In the genomic region with DNA sequence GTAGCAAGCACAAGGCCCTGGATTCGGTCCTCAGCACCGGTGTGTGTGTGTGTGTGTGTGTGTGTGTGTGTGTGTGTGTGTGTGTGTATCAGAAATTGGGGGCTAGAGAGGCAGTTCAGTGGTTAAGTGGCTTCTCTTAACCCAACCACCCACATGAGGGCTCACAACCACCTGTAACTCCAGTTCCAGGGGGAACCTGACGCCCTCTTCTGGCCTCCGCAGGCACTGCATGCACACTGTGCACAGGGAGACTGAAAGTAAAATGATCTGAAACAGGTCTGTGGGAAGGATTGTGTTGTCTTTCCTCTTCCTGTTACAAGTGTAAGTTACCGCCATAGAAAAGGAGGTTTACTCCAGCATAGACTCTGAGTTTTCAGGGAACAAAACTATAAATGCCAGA, we compare ENCODE assay signal across 8 mouse cellular contexts. TPM values are rescaled to one million over a fixed set of nuclear protein-coding genes. Genes with fewer than 3 reads are reported as not detected.
A peak's percentile ranks its signal among the peaks of the same experiment; 100 is the strongest.
DNase-seq lines count a peak whose midpoint lies in the region; ATAC-seq lines count a peak whose summit lies in the region.

No protein-coding gene starts in this region.

- 55% methylated on average over 5 of the region's 5 CpGs for WGBS in heart, embryonic 11.5 days (ENCODE audit: insufficient replicate concordance)
- 58% methylated on average over 5 of the region's 5 CpGs for WGBS in heart, embryonic 15.5 days

- no peak for DNase-seq in heart, postnatal 25 days (ENCODE audit: low spot score)
- peak; percentile 79 for DNase-seq in ES-CJ7 (ENCODE audit: low read depth, low spot score)
- peak; percentile 71 for DNase-seq in lung, postnatal 36 days
- no peak for DNase-seq in cerebellum, adult 8-10 months
- DNase-seq in layer of hippocampus, adult 9-11 months: no peak
- no peak for DNase-seq in retina, embryonic 14.5 days (ENCODE audit: low spot score)

- no peak overlapping the region for H3K4me3 ChIP-seq in heart, embryonic 11.5 days (ENCODE audit: low read depth, low read length)
- H3K4me3 ChIP-seq in heart, embryonic 15.5 days: no peak overlapping the region

- no peak overlapping the region for H3K9ac ChIP-seq in heart, embryonic 11.5 days (ENCODE audit: low read depth, low read length)
- no peak overlapping the region for H3K9ac ChIP-seq in heart, embryonic 15.5 days

- intact Hi-C loops in heart, postnatal 25 days (cut with DNase I): loop anchor here (2.0 kb wide), 1 partner anchor 14 kb away; no protein-coding TSS in a partner anchor

- peak overlapping the region; percentile 97 for H3K27ac ChIP-seq in heart, embryonic 11.5 days (ENCODE audit: low read depth, low read length)
- peak overlapping the region; percentile 93 for H3K27ac ChIP-seq in heart, embryonic 15.5 days

- no peaks in the 10 kb centered on the region for H3K36me3 ChIP-seq in heart, embryonic 11.5 days (ENCODE audit: control insufficient read depth, insufficient read depth, low read length)
- H3K36me3 ChIP-seq in heart, embryonic 15.5 days: no peaks in the 10 kb centered on the region

- H3K4me2 ChIP-seq in heart, embryonic 11.5 days: no peak overlapping the region
- H3K4me2 ChIP-seq in heart, embryonic 15.5 days: no peak overlapping the region

- no peak for ATAC-seq in heart, embryonic 11.5 days (replicated peaks; ENCODE audit: insufficient number of reproducible peaks, low FRiP score, low TSS enrichment)
- no peak for ATAC-seq in heart, embryonic 15.5 days (replicated peaks; ENCODE audit: insufficient number of reproducible peaks, insufficient read depth, low FRiP score, low read depth)

- H3K4me1 ChIP-seq in heart, embryonic 11.5 days (ENCODE audit: control insufficient read depth, insufficient read depth, low read length): peaks cover 81% of the 10 kb centered on the region
- peaks cover 96% of the 10 kb centered on the region for H3K4me1 ChIP-seq in heart, embryonic 15.5 days (replicated peaks)

- H3K9me3 ChIP-seq in heart, embryonic 11.5 days (replicated peaks; ENCODE audit: control insufficient read depth, low read length): no peaks in the 10 kb centered on the region
- no peaks in the 10 kb centered on the region for H3K9me3 ChIP-seq in heart, embryonic 15.5 days (replicated peaks)

- no peaks in the 10 kb centered on the region for H3K27me3 ChIP-seq in heart, embryonic 11.5 days (ENCODE audit: control insufficient read depth, insufficient read depth, low read length)
- no peaks in the 10 kb centered on the region for H3K27me3 ChIP-seq in heart, embryonic 15.5 days

RNA-seq across cellular contexts. Expression of gene Rassf3, which starts 49.0 kb away (rescaled TPM):
- 18.3 and 23.9 TPM in 2 replicates for polyA plus RNA-seq in heart, embryonic 11.5 days (2014; fragmentation: Nextera tagmentation; extraction: Ambion mirVana)
- 100 to 1,000 TPM; 146 to 157 TPM for total RNA-seq in heart, postnatal 25 days (2021)
- polyA plus RNA-seq in heart, embryonic 15.5 days (2015; fragmentation: Nextera tagmentation; extraction: Ambion mirVana): 20.9 and 22.2 TPM in 2 replicates

Comparison
In these comparisons a context has a peak if more than half of its experiments do, and no peak if none do; other contexts are left out.
1. DNase-seq: peak in ES-CJ7 (single experiment) and lung, postnatal 36 days (single experiment); none in heart, postnatal 25 days (single experiment), cerebellum, adult 8-10 months (single experiment), layer of hippocampus, adult 9-11 months (single experiment) and retina, embryonic 14.5 days (single experiment).